Mouse (Mus musculus) forebrain, embryonic 15.5 days (tissue): Measurements from ENCODE around the gene Hils1. TPM values are rescaled to one million over a fixed set of nuclear protein-coding genes. Genes with fewer than 3 reads are reported as not detected.
A peak's percentile ranks its signal among the peaks of the same experiment; 100 is the strongest.

ENCODE experiments used
- ATAC-seq: fragments of 200-750 bp; cut with Nextera tagmentation; replicated peaks from 2 replicates; pipeline ENCODE4 v1.8.0; 2017; ENCODE audit warnings: mild to moderate bottlenecking, moderate TSS enrichment, moderate library complexity
- H3K27ac ChIP-seq: fragments of 300-500 bp; sonication (generic); replicated peaks from 2 replicates; pipeline ENCODE4 v1.5.1; 2015; ENCODE audit warnings: mild to moderate bottlenecking, inconsistent platforms
- H3K27me3 ChIP-seq: fragments of 300-500 bp; sonication (generic); 2 replicates; pipeline ENCODE4 v1.6.1; 2015; ENCODE audit warnings: inconsistent platforms
- H3K36me3 ChIP-seq: fragments of 300-500 bp; sonication (generic); 2 replicates; pipeline ENCODE4 v1.6.1; 2015; ENCODE audit warnings: mild to moderate bottlenecking, inconsistent platforms
- H3K4me1 ChIP-seq: fragments of 300-500 bp; sonication (generic); 2 replicates; pipeline ENCODE4 v1.6.1; 2015; ENCODE audit warnings: inconsistent platforms
- H3K4me2 ChIP-seq: fragments of 300-500 bp; sonication (generic); replicated peaks from 2 replicates; pipeline ENCODE4 v1.6.1; 2015; ENCODE audit warnings: mild to moderate bottlenecking, inconsistent platforms
- H3K4me3 ChIP-seq: fragments of 300-500 bp; sonication (generic); 2 replicates; pipeline ENCODE4 v1.5.1; 2015; ENCODE audit warnings: mild to moderate bottlenecking, inconsistent platforms
- H3K9ac ChIP-seq: fragments of 300-500 bp; sonication (generic); replicated peaks from 2 replicates; pipeline ENCODE4 v1.6.1; 2015; ENCODE audit warnings: mild to moderate bottlenecking, inconsistent platforms
- H3K9me3 ChIP-seq: fragments of 300-500 bp; sonication (generic); 2 replicates; pipeline ENCODE4 v1.6.1; 2016; ENCODE audit warnings: inconsistent platforms
- WGBS: fragments of 180-500 bp; shearing (Covaris S2); methylation state at CpG from one replicate; pipeline ENCODE4 v1.1.7; 2015; ENCODE audit warnings: mixed read lengths; 5-methylcytosine and 5-hydroxymethylcytosine counted together
- polyA plus RNA-seq: library from polyadenylated mRNA; unstranded; fragments of >200 nt; fragmentation: Nextera tagmentation; extraction: Ambion mirVana; gene quantifications from 2 replicates; pipeline ENCODE4 v1.2.1, GENCODE M21; 2015

The Hils1 gene
- polyA plus RNA-seq, 1 experiment from 2014 or later = not detected

DNA sequence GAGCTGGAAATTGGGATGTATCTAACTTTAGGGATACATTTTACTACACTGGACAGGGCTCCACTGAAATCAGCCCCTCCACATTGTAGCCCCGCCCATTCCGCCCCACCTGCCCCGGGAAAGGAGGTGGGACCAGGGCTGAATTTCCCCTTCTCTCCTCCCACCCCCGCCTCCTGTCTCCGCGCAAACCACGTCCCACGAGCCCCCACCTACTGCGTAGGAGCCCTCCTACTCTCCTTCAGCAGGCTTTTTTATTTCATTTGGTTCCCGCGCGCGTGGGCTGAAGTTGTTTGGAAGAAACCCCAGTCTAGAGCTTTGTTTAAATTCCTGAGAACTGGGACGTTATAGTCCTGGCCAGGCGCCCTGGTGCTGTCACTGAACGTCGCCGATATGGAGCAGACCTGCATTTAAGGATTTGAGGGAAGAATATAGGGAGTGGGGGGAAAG is 30.0 kb upstream of the Hils1 start:
- peak; percentile 39; the same call in 1 of the 2 replicates for ATAC-seq
- H3K4me1 ChIP-seq = peaks cover 15% of the 10 kb centered on the region
- peaks cover 55% of the 10 kb centered on the region for H3K27me3 ChIP-seq
- H3K36me3 ChIP-seq = no peaks in the 10 kb centered on the region
- WGBS = under 1% methylated on average over 18 of the region's 18 CpGs
- H3K9ac ChIP-seq = peak overlapping the region; percentile 32; the same call in 1 of the 2 replicates
- H3K4me2 ChIP-seq = peak overlapping the region; percentile 59
- no peak overlapping the region for H3K27ac ChIP-seq
- no peaks in the 10 kb centered on the region for H3K9me3 ChIP-seq
- peak overlapping the region; percentile 36 for H3K4me3 ChIP-seq

DNA sequence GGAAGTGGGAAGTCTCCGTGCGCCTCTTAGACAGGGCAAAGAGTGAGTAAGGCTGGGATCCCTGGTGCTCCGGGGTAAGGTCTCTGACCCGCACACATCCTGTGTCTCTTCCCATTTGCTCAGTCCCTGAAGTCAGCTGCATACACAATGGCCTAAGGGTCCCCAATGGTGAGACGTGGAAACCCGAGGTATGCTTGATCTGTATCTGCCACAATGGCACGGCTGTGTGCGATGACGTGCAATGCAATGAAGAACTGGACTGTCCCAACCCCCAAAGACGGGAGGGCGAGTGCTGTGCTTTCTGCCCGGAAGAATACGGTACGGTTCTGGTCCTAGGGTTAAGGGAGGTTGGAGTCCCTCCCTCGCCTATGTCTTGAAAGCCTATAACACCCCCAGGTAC is 29.6 kb upstream of the Hils1 start:
- H3K4me1 ChIP-seq = peaks cover 15% of the 10 kb centered on the region
- no peak for ATAC-seq
- H3K9ac ChIP-seq = peak overlapping the region; percentile 32; the same call in 1 of the 2 replicates
- H3K9me3 ChIP-seq = no peaks in the 10 kb centered on the region
- no peaks in the 10 kb centered on the region for H3K36me3 ChIP-seq
- peak overlapping the region; percentile 36 for H3K4me3 ChIP-seq
- no peak overlapping the region for H3K27ac ChIP-seq
- H3K4me2 ChIP-seq = peak overlapping the region; percentile 59
- WGBS = 1% methylated on average over 15 of the region's 15 CpGs
- H3K27me3 ChIP-seq = peaks cover 55% of the 10 kb centered on the region

DNA sequence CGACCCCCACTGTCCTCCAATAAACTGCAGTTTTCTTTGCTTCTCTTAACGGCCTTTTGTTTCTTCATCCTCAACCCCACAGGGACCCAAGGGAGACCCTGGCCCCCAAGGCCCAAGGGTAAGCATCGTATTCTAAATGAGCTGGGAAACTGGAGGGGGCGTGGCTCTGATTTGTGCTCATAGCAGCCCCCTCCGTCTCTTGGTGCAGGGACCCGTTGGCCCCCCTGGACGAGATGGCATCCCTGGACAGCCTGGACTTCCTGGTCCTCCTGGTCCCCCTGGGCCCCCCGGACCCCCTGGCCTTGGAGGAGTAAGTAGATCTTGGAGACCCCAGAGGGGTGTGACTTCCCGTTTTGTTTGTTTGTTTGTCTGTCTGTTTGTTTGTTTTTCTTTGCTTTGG is 29.1 kb upstream of the Hils1 start:
- WGBS = 22% methylated on average over 9 of the region's 9 CpGs
- H3K27me3 ChIP-seq = peaks cover 51% of the 10 kb centered on the region
- no peak overlapping the region for H3K9ac ChIP-seq
- no peak overlapping the region for H3K27ac ChIP-seq
- no peaks in the 10 kb centered on the region for H3K9me3 ChIP-seq
- no peak overlapping the region for H3K4me2 ChIP-seq
- ATAC-seq = no peak
- peaks cover 15% of the 10 kb centered on the region for H3K4me1 ChIP-seq
- H3K4me3 ChIP-seq = no peak overlapping the region
- no peaks in the 10 kb centered on the region for H3K36me3 ChIP-seq

DNA sequence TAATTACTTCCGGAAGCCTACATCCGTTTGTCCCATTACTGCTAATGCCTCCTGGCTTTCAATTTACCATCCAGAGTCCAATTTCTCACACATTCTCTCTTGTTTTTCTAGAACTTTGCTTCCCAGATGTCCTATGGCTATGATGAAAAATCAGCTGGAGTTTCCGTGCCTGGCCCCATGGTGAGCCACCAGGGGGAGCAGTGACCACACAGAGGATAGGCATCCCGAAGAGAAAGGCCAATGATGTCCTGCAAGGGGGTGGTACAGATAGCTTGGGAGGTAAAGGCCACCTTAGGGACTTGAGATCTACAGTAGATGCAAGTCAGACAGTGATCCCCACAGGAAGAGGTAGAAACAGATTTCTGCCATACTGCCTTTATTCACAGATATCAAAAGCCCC is 28.1 kb upstream of the Hils1 start:
- no peak overlapping the region for H3K27ac ChIP-seq
- no peaks in the 10 kb centered on the region for H3K9me3 ChIP-seq
- H3K4me3 ChIP-seq = no peak overlapping the region
- H3K36me3 ChIP-seq = no peaks in the 10 kb centered on the region
- no peak overlapping the region for H3K9ac ChIP-seq
- peaks cover 46% of the 10 kb centered on the region for H3K27me3 ChIP-seq
- peaks cover 15% of the 10 kb centered on the region for H3K4me1 ChIP-seq
- no peak overlapping the region for H3K4me2 ChIP-seq
- WGBS = 21% methylated on average over 4 of the region's 4 CpGs
- ATAC-seq = no peak

DNA sequence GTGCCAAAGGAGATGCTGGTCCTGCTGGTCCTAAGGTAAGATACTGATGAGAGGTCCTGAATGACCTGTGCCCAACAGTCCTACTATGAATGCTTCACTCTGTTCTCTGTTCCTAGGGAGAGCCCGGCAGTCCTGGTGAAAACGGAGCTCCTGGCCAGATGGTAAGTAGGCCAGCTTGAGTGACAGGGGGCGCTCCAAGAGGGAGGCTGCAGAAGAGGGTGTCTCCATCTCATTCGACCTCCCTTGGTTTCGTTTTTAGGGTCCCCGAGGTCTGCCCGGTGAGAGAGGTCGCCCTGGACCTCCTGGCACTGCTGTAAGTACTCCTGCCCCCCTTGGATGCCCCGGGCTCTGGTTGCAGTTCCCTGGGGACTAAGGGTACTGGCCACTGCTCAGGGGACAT is 26.3 kb upstream of the Hils1 start:
- no peak for ATAC-seq
- H3K4me2 ChIP-seq = no peak overlapping the region
- WGBS = 38% methylated on average over 9 of the region's 9 CpGs
- H3K36me3 ChIP-seq = no peaks in the 10 kb centered on the region
- H3K9me3 ChIP-seq = no peaks in the 10 kb centered on the region
- H3K9ac ChIP-seq = no peak overlapping the region
- H3K27ac ChIP-seq = no peak overlapping the region
- peaks cover 15% of the 10 kb centered on the region for H3K4me1 ChIP-seq
- peaks cover 32% of the 10 kb centered on the region for H3K27me3 ChIP-seq
- no peak overlapping the region for H3K4me3 ChIP-seq

DNA sequence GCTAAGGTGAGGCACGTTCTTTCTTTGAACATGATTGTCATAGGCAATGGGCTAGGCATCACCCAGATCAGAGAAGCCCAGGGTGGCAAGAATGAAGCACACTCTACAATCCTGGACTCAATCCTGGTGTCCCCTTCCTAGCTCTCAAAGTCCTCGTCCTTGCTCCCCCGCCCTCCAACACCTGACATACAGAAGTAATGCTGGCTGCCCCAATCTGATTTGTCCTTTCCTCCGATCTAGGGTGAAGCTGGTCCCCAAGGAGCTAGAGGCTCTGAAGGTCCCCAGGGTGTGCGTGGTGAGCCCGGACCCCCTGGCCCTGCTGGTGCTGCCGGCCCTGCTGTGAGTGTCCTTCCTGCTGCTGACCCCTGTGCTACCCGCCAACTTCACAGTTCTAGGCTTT is 25.6 kb upstream of the Hils1 start:
- Histone ChIP-seq H3K9ac (no peak overlapping the region), H3K4me2 (no peak overlapping the region), H3K27me3 (peaks cover 25% of the 10 kb centered on the region), H3K9me3 (no peaks in the 10 kb centered on the region), H3K27ac (no peak overlapping the region), H3K4me1 (peaks cover 12% of the 10 kb centered on the region), H3K36me3 (no peaks in the 10 kb centered on the region), H3K4me3 (no peak overlapping the region)
- ATAC-seq = no peak
- 79% methylated on average over 8 of the region's 8 CpGs for WGBS

DNA sequence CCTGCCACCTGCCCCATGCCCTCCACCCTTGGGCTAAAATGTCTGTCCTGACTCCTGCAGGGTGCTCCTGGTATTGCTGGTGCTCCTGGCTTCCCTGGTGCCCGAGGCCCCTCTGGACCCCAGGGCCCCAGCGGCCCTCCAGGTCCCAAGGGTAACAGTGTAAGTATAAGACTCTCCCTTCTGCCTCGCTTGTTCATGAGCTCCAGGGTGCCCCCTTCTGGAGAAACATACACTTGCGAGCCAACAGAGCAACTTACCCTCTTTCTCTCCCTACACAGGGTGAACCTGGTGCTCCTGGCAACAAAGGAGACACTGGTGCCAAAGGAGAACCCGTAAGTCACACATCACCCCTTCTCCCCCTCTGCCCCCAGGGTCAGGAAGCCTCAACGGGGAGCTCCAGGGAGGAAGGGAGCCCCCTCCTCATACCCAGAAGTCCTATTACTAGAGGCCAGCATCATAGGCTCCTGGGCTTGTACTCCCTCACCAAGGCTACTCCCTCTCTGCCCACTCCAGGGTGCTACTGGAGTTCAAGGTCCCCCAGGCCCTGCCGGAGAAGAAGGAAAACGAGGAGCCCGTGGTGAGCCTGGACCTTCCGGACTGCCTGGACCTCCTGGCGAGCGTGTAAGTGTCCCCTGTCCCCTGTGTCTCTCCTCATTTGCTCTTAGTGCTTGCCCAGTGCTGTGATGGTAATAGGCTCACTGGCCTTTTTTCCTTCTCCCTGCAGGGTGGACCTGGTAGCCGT is 24.9 kb upstream of the Hils1 start:
- H3K27me3 ChIP-seq = peaks cover 22% of the 10 kb centered on the region
- no peak for ATAC-seq
- H3K4me1 ChIP-seq = peaks cover 5% of the 10 kb centered on the region
- no peak overlapping the region for H3K4me3 ChIP-seq
- H3K9me3 ChIP-seq = no peaks in the 10 kb centered on the region
- WGBS = 50% methylated on average over 13 of the region's 13 CpGs
- H3K4me2 ChIP-seq = no peak overlapping the region
- H3K9ac ChIP-seq = no peak overlapping the region
- no peak overlapping the region for H3K27ac ChIP-seq
- H3K36me3 ChIP-seq = no peaks in the 10 kb centered on the region

DNA sequence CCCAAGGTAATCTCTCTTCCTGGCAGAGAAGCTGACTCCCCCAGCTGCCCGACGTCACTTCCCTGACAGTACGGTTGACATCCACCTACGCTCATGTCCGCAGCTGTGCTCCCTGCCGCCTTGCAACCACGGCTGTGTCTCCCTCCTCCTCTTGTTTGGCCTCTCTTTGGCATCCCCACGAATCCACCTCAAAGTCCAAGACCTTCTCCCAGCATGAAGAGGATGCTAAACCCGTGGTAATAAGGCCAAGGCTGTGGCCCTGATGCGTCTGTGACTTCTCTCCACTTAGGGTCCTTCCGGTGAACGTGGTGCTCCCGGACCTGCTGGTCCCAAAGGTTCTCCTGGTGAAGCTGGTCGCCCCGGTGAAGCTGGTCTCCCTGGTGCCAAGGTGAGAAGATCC is 24.3 kb upstream of the Hils1 start:
- ATAC-seq = no peak
- Histone ChIP-seq H3K9ac (no peak overlapping the region), H3K4me3 (no peak overlapping the region), H3K36me3 (no peaks in the 10 kb centered on the region), H3K27me3 (peaks cover 16% of the 10 kb centered on the region), H3K27ac (no peak overlapping the region), H3K4me1 (no peaks in the 10 kb centered on the region), H3K4me2 (no peak overlapping the region), H3K9me3 (no peaks in the 10 kb centered on the region)
- WGBS = 78% methylated on average over 15 of the region's 15 CpGs

DNA sequence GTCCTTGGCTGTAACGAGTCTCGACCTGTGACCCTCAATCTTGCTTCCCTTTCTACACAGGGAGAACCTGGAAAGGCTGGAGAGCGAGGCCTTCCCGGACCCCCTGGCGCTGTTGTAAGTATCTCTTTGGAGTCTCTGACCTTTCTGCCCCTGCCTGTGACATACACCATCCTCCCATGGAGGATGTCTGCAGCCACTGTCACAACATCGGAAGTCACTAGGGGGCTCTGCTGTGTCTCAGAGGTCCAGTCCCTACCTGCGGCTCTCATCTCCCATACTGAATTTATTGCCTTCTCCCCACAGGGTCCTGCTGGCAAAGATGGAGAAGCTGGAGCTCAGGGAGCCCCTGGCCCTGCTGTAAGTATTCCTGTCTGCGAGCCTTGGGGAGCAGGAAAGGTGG is 23.1 kb upstream of the Hils1 start:
- 22% methylated on average over 8 of the region's 8 CpGs for WGBS
- H3K27ac ChIP-seq = no peak overlapping the region
- no peak for ATAC-seq
- no peak overlapping the region for H3K4me3 ChIP-seq
- peaks cover 5% of the 10 kb centered on the region; the same call in 1 of the 2 replicates for H3K27me3 ChIP-seq
- no peak overlapping the region for H3K4me2 ChIP-seq
- H3K36me3 ChIP-seq = no peaks in the 10 kb centered on the region
- H3K4me1 ChIP-seq = no peaks in the 10 kb centered on the region
- H3K9me3 ChIP-seq = no peaks in the 10 kb centered on the region
- H3K9ac ChIP-seq = no peak overlapping the region

DNA sequence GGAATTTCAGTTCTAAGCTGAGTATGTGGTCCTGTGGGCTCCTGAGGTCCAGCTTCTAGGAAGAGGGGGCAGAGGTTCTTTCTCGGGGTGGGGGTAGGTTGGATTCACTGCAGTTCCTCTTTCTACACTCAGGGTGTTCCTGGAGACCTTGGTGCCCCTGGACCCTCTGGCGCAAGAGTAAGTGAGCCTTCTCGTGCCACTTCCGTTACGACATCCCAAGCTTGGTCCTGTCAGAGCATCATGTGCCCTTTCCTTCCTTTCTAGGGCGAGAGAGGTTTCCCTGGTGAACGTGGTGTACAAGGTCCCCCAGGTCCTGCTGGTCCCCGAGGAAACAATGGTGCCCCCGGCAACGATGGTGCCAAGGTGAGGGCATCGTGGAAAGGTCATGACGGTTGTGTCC is 22.2 kb upstream of the Hils1 start:
- Histone ChIP-seq H3K27ac (no peak overlapping the region), H3K9ac (no peak overlapping the region), H3K36me3 (no peaks in the 10 kb centered on the region), H3K4me1 (no peaks in the 10 kb centered on the region), H3K27me3 (no peaks in the 10 kb centered on the region), H3K4me2 (no peak overlapping the region), H3K4me3 (no peak overlapping the region), H3K9me3 (no peaks in the 10 kb centered on the region)
- ATAC-seq = no peak
- 93% methylated on average over 12 of the region's 12 CpGs for WGBS

DNA sequence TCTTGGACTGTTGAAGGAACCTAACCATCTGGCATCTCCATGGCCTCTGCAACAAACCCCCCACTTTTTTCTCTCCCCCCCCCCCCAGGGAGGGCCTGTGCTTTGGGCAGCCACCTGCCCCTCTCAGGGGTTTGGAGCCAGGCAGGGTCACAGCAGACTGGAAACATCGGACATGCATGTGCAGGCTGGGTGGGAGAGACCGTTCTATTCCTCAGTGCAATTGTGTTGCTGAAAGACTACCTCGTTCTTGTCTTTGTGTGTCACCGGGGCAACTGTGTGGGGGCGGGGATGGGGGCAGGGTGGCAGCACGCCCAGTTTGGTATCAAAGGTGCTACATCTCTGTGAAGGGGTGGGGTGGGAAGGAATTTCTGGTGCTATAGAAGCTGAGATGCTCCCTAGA is 15.2 kb upstream of the Hils1 start:
- Histone ChIP-seq H3K27ac (peak overlapping the region; percentile 48), H3K9me3 (no peaks in the 10 kb centered on the region), H3K4me3 (no peak overlapping the region), H3K4me1 (peaks cover 18% of the 10 kb centered on the region), H3K36me3 (no peaks in the 10 kb centered on the region), H3K4me2 (no peak overlapping the region), H3K9ac (no peak overlapping the region), H3K27me3 (no peaks in the 10 kb centered on the region)
- ATAC-seq = 0 out of 2 replicates have a peak, but pooled peaks have one; percentile 48
- WGBS = under 1% methylated on average over 6 of the region's 6 CpGs

DNA sequence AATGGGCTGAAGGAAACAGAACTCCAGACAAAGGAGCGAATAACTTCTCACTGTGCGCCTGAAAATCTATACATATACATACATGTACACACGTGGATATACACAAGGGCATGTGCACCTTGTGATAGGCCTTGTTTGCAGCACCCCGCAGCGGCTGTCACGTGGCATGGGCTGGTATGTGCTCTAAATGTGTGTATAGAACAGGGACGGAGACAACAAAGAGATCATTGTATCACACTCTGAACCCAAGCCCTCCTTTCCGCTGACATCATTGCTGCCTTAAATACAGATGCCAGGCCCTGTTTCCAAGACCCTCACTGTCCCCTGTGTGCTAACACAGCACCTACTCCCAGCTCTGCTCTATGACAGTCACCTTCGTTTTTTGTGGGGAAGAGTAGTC is 12.3 kb upstream of the Hils1 start:
- H3K36me3 ChIP-seq = no peaks in the 10 kb centered on the region
- H3K27me3 ChIP-seq = no peaks in the 10 kb centered on the region
- ATAC-seq = peak; percentile 39; the same call in 1 of the 2 replicates
- no peak overlapping the region for H3K4me3 ChIP-seq
- no peak overlapping the region for H3K4me2 ChIP-seq
- no peak overlapping the region for H3K9ac ChIP-seq
- no peaks in the 10 kb centered on the region for H3K9me3 ChIP-seq
- 39% methylated on average over 9 of the region's 9 CpGs for WGBS
- no peak overlapping the region for H3K27ac ChIP-seq
- H3K4me1 ChIP-seq = peaks cover 28% of the 10 kb centered on the region

DNA sequence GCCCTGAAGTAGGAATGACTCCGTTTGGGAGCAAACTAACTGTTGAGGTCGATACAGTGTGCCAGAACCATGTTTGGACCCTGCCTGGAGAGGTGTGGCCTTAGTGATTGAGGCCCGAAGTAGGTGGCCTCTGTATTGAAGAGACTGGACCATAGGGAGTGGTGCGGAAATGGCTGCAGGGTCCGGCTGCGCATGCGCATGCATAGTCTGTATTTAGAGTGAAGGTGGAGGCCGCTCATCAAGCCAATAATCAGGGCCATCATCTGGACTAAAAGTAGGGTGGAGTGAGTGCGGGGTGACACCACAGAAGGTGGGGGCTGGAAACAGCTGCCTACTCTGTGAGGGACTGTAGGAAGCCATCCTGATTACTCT is 9.7 kb upstream of the Hils1 start:
- Histone ChIP-seq H3K4me3 (no peak overlapping the region), H3K4me1 (peaks cover 21% of the 10 kb centered on the region), H3K9me3 (no peaks in the 10 kb centered on the region), H3K4me2 (no peak overlapping the region), H3K9ac (no peak overlapping the region), H3K27ac (peak overlapping the region; percentile 47), H3K36me3 (no peaks in the 10 kb centered on the region), H3K27me3 (no peaks in the 10 kb centered on the region)
- ATAC-seq = 0 out of 2 replicates have a peak, but pooled peaks have one; percentile 26
- 84% methylated on average over 9 of the region's 9 CpGs for WGBS
